Mouse (Mus musculus): ENCODE measurements around the gene Plod3.
A peak's percentile ranks its signal among the peaks of the same experiment; 100 is the strongest.

The Plod3 gene

GRCm38 (mm10) chr5:137028561-137029272 lies 41.9 kb downstream of the Plod3 start:
- DNase-seq = no peak

DNA sequence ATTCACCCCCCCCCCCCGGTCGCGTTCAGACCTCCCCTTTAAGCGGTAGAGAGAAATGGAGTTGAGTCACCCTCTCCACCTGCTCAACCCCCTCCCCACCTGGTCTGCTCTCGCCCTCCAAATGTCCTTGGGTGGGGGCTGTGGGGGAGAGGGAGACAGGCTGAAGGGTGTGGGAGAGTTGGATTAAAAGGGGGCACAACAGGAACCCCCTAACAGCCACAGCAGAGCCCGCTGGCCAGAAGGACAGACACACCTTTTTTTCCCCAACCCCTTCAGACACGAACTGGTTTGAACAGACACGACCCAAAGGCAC lies 42.4 kb downstream of the Plod3 start:
- DNase-seq = no peak

DNA sequence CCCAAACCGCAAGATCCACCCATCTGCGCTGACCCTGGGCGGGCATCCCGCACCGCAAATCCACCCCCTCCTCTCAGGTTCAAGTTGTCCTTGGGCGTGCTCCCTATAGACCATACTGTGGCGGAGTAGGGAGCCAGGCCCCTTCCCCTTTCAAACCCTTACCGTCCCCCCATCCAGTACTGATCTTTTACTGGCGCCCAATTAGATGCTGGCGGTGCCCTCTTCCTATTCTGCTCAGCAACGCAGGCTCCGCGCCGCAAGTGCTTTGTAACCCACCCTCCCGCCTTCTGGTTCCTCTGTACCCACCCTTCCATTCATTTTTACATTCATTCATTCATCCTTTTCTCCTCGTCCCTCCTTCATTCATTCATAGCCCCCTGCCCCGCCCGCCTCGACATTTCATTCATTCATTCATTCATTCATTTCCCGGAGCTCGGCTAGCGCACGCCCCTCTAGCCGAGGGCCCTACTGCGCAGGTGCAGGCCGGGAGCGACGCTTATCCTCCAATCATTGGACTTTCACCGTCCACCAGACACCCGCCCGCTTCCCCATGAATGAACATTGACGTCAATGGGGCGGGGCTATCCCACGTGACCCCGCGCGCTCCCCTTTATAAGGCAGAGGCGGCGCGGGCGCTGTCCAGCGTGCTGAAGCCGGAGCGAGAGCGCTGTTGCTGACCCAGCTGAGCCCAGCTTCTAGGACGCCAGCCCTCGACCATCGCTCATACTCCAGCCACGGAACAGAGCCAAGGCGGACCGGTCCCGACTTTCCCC lies 43.0 kb downstream of the Plod3 start:
- DNase-seq = peak; percentile 92 to 94

DNA sequence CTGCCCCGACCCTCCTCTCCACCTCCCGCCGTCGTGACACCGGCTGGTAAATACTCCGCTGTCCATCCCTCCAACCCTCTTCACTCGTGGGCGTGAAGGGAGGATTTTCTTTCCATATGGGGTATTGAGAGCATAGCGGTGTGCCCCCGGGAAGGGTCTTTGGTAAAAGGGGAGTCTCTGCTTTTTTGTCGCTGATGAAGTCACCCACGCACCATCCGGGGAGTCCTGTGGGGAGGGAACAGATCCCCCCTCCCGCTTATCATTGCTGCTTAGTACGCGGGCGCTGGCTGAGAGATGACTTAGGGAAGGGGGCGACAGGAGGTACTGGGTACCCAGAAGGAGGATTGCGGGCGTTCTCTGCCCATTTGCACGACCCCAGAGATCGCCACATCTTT lies 43.6 kb downstream of the Plod3 start:
- no peak for DNase-seq

DNA sequence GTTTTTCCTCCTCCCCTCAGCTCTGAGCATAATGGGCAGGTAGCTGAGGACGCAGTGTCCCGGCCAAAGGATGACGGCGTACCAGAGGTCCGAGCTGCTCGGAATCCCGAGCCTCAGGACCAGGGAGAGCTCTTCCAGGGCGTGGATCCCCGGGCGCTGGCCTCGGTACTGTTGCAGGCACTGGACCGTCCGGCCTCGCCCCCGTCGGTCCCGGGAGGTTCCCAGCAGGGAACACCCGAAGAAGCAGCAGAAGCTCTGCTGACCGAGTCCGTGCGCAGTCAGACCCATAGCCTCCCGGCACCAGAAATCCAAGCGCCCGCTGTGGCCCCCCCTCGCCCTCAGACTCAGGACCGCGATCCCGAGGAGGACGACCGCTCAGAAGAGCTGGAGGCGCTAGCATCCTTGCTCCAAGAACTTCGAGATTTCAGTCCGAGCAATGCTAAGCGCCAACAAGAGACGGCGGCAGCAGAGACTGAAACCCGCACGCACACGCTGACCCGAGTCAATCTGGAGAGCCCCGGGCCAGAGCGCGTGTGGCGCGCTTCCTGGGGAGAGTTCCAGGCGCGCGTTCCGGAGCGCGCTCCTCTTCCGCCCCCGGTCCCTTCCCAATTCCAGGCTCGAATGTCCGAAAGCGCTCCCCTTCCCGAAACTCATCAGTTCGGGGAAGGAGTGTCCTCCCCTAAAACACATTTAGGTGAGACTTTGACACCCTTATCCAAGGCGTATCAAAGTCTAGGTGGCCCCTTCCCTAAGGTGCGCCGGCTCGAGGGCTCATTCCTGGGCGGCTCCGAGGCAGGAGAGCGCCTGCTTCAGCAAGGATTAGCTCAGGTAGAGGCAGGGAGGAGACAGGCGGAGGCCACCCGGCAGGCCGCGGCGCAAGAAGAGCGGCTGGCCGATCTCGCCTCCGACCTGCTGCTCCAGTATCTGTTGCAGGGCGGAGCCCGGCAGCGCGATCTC lies 44.5 kb downstream of the Plod3 start:
- peak in 1 of 2 experiments; percentile 19 for DNase-seq

- peak in 1 of 2 experiments; percentile 17 for DNase-seq
These were observed 45.2 kb downstream of the Plod3 start for GRCm38 (mm10) chr5:137032033-137032421.

GRCm38 (mm10) chr5:137032641-137033074 lies 45.8 kb downstream of the Plod3 start:
- DNase-seq = peak; percentile 90 to 93

DNA sequence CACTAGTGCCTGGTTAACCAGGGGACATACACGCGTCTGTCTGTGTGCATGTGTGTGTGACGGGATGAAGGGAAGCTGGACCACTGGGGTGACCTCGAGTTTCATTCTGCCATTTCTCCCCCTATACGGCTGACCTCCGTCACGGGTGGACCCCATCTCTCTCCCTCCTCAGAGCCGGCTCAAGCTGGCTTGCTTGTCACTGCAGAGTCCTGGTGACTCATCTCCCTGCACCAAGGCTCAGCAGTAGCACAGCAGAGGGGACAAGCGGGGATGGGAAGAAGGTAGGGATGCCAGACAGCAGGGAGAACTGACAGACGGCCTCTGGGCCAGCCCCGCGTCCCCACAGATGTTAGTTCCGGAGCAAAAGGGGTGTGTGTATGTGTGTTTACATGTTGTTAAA lies 49.4 kb downstream of the Plod3 start:
- DNase-seq = no peak

GRCm38 (mm10) chr5:137039453-137039852 lies 52.6 kb downstream of the Plod3 start:
- no peak for DNase-seq

DNA sequence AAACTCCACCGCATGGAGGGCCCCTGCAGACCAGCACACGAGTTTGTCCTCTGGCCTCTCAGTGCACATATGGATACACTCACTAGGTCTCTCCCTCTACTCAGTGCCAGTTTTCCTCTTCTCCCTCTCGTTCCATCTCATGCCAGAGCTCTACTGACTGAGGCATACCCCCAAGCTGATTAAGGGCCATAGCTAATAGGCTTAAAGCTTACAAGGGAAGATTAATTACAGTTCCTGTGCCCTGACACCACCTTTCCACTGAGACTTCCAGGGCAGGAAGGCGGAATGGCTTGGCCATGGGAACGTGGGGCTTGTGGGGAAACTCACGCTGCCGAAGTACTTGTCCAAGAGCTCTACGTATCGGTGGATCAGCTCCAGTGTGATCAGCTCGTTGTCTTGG lies 54.6 kb downstream of the Plod3 start:
- DNase-seq = no peak

DNA sequence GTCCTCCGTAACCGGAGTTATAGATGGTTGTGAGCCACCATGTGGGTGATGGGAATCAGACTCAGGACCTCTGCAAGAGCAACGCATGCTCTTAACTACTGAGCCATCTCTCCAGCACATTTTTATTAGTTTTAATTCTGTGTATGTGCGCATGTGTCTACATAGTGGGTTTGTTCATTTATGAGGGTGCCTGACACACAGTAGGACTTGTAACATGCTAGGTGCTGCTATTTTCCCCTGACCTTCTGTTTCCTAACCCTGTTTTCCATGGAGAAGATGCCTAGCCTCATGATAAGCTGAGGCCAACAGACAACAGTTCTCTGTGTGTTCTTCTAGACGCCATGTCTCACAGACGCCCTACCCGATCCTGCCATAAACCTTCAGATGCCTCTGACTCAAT lies 57.2 kb downstream of the Plod3 start:
- no peak for DNase-seq

- peak; percentile 95 to 97 for DNase-seq
These were observed 58.8 kb downstream of the Plod3 start, which contains the start of gene Ap1s1 for GRCm38 (mm10) chr5:137045402-137046323. Gene Ap1s1 (minus strand): TSS chr5:137046135.

Data from lung, adult 18-20 months (tissue).